Mouse (Mus musculus): ENCODE measurements around the gene Hspa12a. TPM values are rescaled to one million over a fixed set of nuclear protein-coding genes. Genes with fewer than 3 reads are reported as not detected.

Gene Hspa12a
- total RNA-seq, 2 experiments from 2014 or later = 0.05 TPM; not detected in 1

GRCm38 (mm10) chr19:58861174-58861760 lies 82.2 kb downstream of the Hspa12a start:
- ATAC-seq (replicated peaks; ENCODE audit: poor library complexity, severe bottlenecking) = 0 out of 2 replicates have a peak, but pooled peaks have one; percentile 11

GRCm38 (mm10) chr19:58860255-58861173 lies 82.9 kb downstream of the Hspa12a start:
- peak; percentile 86 for ATAC-seq (replicated peaks; ENCODE audit: poor library complexity, severe bottlenecking)

GRCm38 (mm10) chr19:58859831-58860254 lies 83.6 kb downstream of the Hspa12a start:
- no peak for ATAC-seq (replicated peaks; ENCODE audit: poor library complexity, severe bottlenecking)

- no peak for ATAC-seq (replicated peaks; ENCODE audit: poor library complexity, severe bottlenecking)
Observed at GRCm38 (mm10) chr19:58859357-58859756, 84.1 kb downstream of the Hspa12a start.

- no peak for ATAC-seq (replicated peaks; ENCODE audit: poor library complexity, severe bottlenecking)
Observed at GRCm38 (mm10) chr19:58856129-58856855, 87.2 kb downstream of the Hspa12a start.

GRCm38 (mm10) chr19:58854899-58855298 lies 88.6 kb downstream of the Hspa12a start:
- ATAC-seq (replicated peaks; ENCODE audit: poor library complexity, severe bottlenecking) = peak; percentile 61

GRCm38 (mm10) chr19:58853036-58853735 lies 90.3 kb downstream of the Hspa12a start:
- ATAC-seq (replicated peaks; ENCODE audit: poor library complexity, severe bottlenecking) = no peak

- ATAC-seq (replicated peaks; ENCODE audit: poor library complexity, severe bottlenecking) = peak; percentile 71
Observed at GRCm38 (mm10) chr19:58850719-58851466, 92.6 kb downstream of the Hspa12a start.

GRCm38 (mm10) chr19:58849333-58850131 lies 93.9 kb downstream of the Hspa12a start:
- ATAC-seq (replicated peaks; ENCODE audit: poor library complexity, severe bottlenecking) = no peak

GRCm38 (mm10) chr19:58843606-58844005 lies 99.8 kb downstream of the Hspa12a start:
- no peak for ATAC-seq (replicated peaks; ENCODE audit: poor library complexity, severe bottlenecking)

GRCm38 (mm10) chr19:58840721-58841271 lies 102.7 kb downstream of the Hspa12a start:
- ATAC-seq (replicated peaks; ENCODE audit: poor library complexity, severe bottlenecking) = no peak

- ATAC-seq (replicated peaks; ENCODE audit: poor library complexity, severe bottlenecking) = no peak
Observed at GRCm38 (mm10) chr19:58839806-58840205, 103.6 kb downstream of the Hspa12a start.

- no peak for ATAC-seq (replicated peaks; ENCODE audit: poor library complexity, severe bottlenecking)
Observed at GRCm38 (mm10) chr19:58839345-58839744, 104.1 kb downstream of the Hspa12a start.

GRCm38 (mm10) chr19:58838706-58839105 lies 104.7 kb downstream of the Hspa12a start:
- no peak for ATAC-seq (replicated peaks; ENCODE audit: poor library complexity, severe bottlenecking)

GRCm38 (mm10) chr19:58833639-58834180 lies 109.7 kb downstream of the Hspa12a start:
- ATAC-seq (replicated peaks; ENCODE audit: poor library complexity, severe bottlenecking) = no peak

GRCm38 (mm10) chr19:58832988-58833387 lies 110.5 kb downstream of the Hspa12a start:
- ATAC-seq (replicated peaks; ENCODE audit: poor library complexity, severe bottlenecking) = no peak

GRCm38 (mm10) chr19:58831280-58831922 lies 112.1 kb downstream of the Hspa12a start:
- no peak for ATAC-seq (replicated peaks; ENCODE audit: poor library complexity, severe bottlenecking)

GRCm38 (mm10) chr19:58830182-58830581 lies 113.3 kb downstream of the Hspa12a start:
- no peak for ATAC-seq (replicated peaks; ENCODE audit: poor library complexity, severe bottlenecking)

All from granulocyte monocyte progenitor cell, adult 5-6 weeks (primary cell).